Mouse (Mus musculus): ENCODE data around the gene Lrrc10.
"Not testable (repeated sequence)": the region's sequence is repeated elsewhere in the genome, so short reads cannot be mapped to it uniquely, and the experiment has no call there.

Gene Lrrc10

GRCm38 (mm10) chr10:117043497-117044166 is 1.5 kb upstream of the Lrrc10 start:
- DNase-seq (ENCODE audit: low spot score in 2 of 2): not testable (repeated sequence)

GRCm38 (mm10) chr10:117049253-117049652 is 4.1 kb downstream of the Lrrc10 start:
- DNase-seq (ENCODE audit: low spot score in 2 of 2): no peak

GRCm38 (mm10) chr10:117049961-117050597 is 4.9 kb downstream of the Lrrc10 start:
- DNase-seq (ENCODE audit: low spot score in 2 of 2): no peak

- no peak for DNase-seq (ENCODE audit: low spot score in 2 of 2)
Observed at GRCm38 (mm10) chr10:117055668-117056067, 10.5 kb downstream of the Lrrc10 start.

- DNase-seq (ENCODE audit: low spot score in 2 of 2): no peak
Observed at GRCm38 (mm10) chr10:117062894-117063253, 17.7 kb downstream of the Lrrc10 start.

- peak; percentile 80 to 90 for DNase-seq (ENCODE audit: low spot score in 2 of 2)
Observed at GRCm38 (mm10) chr10:117063254-117064021, 18.3 kb downstream of the Lrrc10 start, which contains the start of gene Cct2. Gene Cct2, minus strand, starts transcription at chr10:117063814.

- DNase-seq (ENCODE audit: low spot score in 2 of 2): no peak
Observed at GRCm38 (mm10) chr10:117064076-117064475, 18.9 kb downstream of the Lrrc10 start.

GRCm38 (mm10) chr10:117069109-117069508 is 24.0 kb downstream of the Lrrc10 start:
- no peak for DNase-seq (ENCODE audit: low spot score in 2 of 2)

GRCm38 (mm10) chr10:117072191-117072888 is 27.2 kb downstream of the Lrrc10 start:
- peak in 1 of 2 experiments; percentile 26 for DNase-seq (ENCODE audit: low spot score in 2 of 2)

GRCm38 (mm10) chr10:117073176-117073575 is 28.0 kb downstream of the Lrrc10 start:
- no peak for DNase-seq (ENCODE audit: low spot score in 2 of 2)

- peak in 1 of 2 experiments; percentile 20 for DNase-seq (ENCODE audit: low spot score in 2 of 2)
Observed at GRCm38 (mm10) chr10:117078284-117078683, 33.1 kb downstream of the Lrrc10 start.

- DNase-seq (ENCODE audit: low spot score in 2 of 2): no peak
Observed at GRCm38 (mm10) chr10:117081326-117081725, 36.2 kb downstream of the Lrrc10 start.

GRCm38 (mm10) chr10:117081914-117082359 is 36.8 kb downstream of the Lrrc10 start:
- no peak for DNase-seq (ENCODE audit: low spot score in 2 of 2)

- no peak for DNase-seq (ENCODE audit: low spot score in 2 of 2)
Observed at GRCm38 (mm10) chr10:117089628-117090027, 44.5 kb downstream of the Lrrc10 start.

- peak in 1 of 2 experiments; percentile 21 for DNase-seq (ENCODE audit: low spot score in 2 of 2)
Observed at GRCm38 (mm10) chr10:117094504-117095329, 49.6 kb downstream of the Lrrc10 start.

GRCm38 (mm10) chr10:117096096-117096495 is 51.0 kb downstream of the Lrrc10 start:
- no peak for DNase-seq (ENCODE audit: low spot score in 2 of 2)

Measured in urinary bladder, postnatal 36 days (tissue).